Mouse (Mus musculus) lung, postnatal 0 days (tissue): Measurements from ENCODE around the gene Eno2. TPM values are rescaled to one million over a fixed set of nuclear protein-coding genes. Genes with fewer than 3 reads are reported as not detected.

ENCODE experiments used
- ATAC-seq: fragments of 200-750 bp; cut with Nextera tagmentation; 2 replicates; pipeline ENCODE4 v1.8.0; 2017; ENCODE audit warnings: moderate library complexity
- DNase-seq: peaks from one replicate; pipeline ENCODE4 v3.0.0-alpha.2; 2016; ENCODE audit warnings: low spot score
- H3K27ac ChIP-seq: fragments of 300-500 bp; sonication (generic); 2 replicates; pipeline ENCODE4 v1.5.1; 2014; ENCODE audit warnings: antibody characterized with exemption, mild to moderate bottlenecking, low read length, mixed read lengths
- H3K27me3 ChIP-seq: fragments of 300-500 bp; sonication (generic); replicated peaks from 2 replicates; pipeline ENCODE4 v1.6.1; 2014; ENCODE audit warnings: low read length, mixed read lengths; ENCODE audit not compliant: insufficient read depth
- H3K36me3 ChIP-seq: fragments of 300-500 bp; sonication (generic); 2 replicates; pipeline ENCODE4 v1.6.1; 2014; ENCODE audit warnings: low read length, mixed read lengths; ENCODE audit not compliant: insufficient read depth
- H3K4me1 ChIP-seq: fragments of 300-500 bp; sonication (generic); 2 replicates; pipeline ENCODE4 v1.6.1; 2014; ENCODE audit warnings: antibody characterized with exemption, low read depth, low read length, mixed read lengths; ENCODE audit not compliant: insufficient read depth
- H3K4me2 ChIP-seq: fragments of 300-500 bp; sonication (generic); replicated peaks from 2 replicates; pipeline ENCODE4 v1.6.1; 2014; ENCODE audit warnings: low read depth, mild to moderate bottlenecking, low read length, moderate library complexity, mixed read lengths
- H3K4me3 ChIP-seq: fragments of 300-500 bp; sonication (generic); 2 replicates; pipeline ENCODE4 v1.5.1; 2014; ENCODE audit warnings: low read depth, low read length
- H3K9ac ChIP-seq: fragments of 300-500 bp; sonication (generic); replicated peaks from 2 replicates; pipeline ENCODE4 v1.6.1; 2014; ENCODE audit warnings: low read depth, mild to moderate bottlenecking
- H3K9me3 ChIP-seq: fragments of 300-500 bp; sonication (generic); 2 replicates; pipeline ENCODE4 v1.6.1; 2016; ENCODE audit warnings: low read length, mixed read lengths
- CTCF ChIP-seq: IDR thresholded peaks from 2 replicates; pipeline ENCODE4 v1.5.1; 2016; ENCODE audit warnings: antibody characterized with exemption, mild to moderate bottlenecking
- EP300 ChIP-seq: IDR thresholded peaks from 2 replicates; pipeline ENCODE4 v1.6.1; 2016; ENCODE audit warnings: antibody characterized with exemption, mild to moderate bottlenecking, control low read depth
- WGBS: fragments of 180-500 bp; shearing (Covaris S2); extraction: QIAGEN DNeasy Blood & Tissue Kit; methylation state at CpG from one replicate; pipeline ENCODE4 v1.1.7; 2014; 5-methylcytosine and 5-hydroxymethylcytosine counted together
- polyA plus RNA-seq: library from polyadenylated mRNA; unstranded; fragments of >200 nt; fragmentation: Nextera tagmentation; extraction: Ambion mirVana; gene quantifications from 2 replicates; pipeline ENCODE4 v1.2.1, GENCODE M21; 2015

Eno2 gene
- polyA plus RNA-seq, 1 experiment from 2014 or later, result 1.5 TPM

DNA sequence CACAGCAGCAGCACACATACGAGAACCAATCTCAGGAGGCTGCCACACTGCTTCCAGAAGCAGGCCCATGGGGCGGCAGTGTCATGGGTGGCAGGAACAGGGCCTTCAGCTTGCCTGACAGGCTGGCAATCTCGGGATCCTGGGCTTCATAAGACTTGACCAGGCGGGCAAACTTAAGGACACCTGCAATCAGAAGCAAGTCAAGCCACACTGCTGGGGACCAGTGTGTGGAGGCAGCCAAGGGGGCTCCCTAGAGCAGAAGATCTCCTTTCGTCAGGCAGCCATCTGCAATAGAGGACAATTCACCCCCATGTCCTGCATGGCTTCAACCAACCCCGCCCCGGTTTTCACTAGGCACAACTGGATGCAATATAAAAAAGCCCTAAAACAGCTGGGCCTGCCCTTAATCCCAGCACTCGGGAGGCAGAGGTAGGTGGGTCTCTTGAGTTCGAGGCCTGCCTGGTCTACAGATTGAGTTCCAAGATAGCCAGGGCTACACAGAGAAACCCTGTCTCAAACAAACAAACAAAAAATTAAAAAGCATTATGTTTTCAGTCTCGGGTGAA lies 30.2 kb downstream of the Eno2 start:
- ATAC-seq, result no peak
- H3K36me3 ChIP-seq, result peaks cover 9% of the 10 kb centered on the region; the same call in 1 of the 2 replicates
- H3K27ac ChIP-seq, result peak overlapping the region; percentile 72
- no peak for DNase-seq
- TF ChIP-seq EP300 (no peak), CTCF (no peak)
- H3K4me3 ChIP-seq, result no peak overlapping the region
- no peaks in the 10 kb centered on the region; the same call in 1 of the 2 replicates for H3K4me1 ChIP-seq
- H3K27me3 ChIP-seq, result no peaks in the 10 kb centered on the region
- H3K9ac ChIP-seq, result no peak overlapping the region
- WGBS, result 86% methylated on average over 10 of the region's 10 CpGs
- H3K4me2 ChIP-seq, result no peak overlapping the region
- no peaks in the 10 kb centered on the region for H3K9me3 ChIP-seq

- no peaks in the 10 kb centered on the region; the same call in 1 of the 2 replicates for H3K4me1 ChIP-seq
- peak within 1 kb of the TSS; percentile 34; the same call in 1 of the 2 replicates for H3K4me2 ChIP-seq
- DNase-seq, result peak; percentile 95
- WGBS, result 32% methylated on average over 15 of the region's 15 CpGs
- peak within 1 kb of the TSS; percentile 72 for H3K27ac ChIP-seq
- H3K9ac ChIP-seq, result 0 out of 2 replicates have a peak within 1 kb of the TSS, but pooled peaks have one; percentile 9
- no peaks in the 10 kb centered on the region for H3K9me3 ChIP-seq
- peak; percentile 77 for ATAC-seq
- H3K36me3 ChIP-seq, result peaks cover 9% of the 10 kb centered on the region; the same call in 1 of the 2 replicates
- TF ChIP-seq EP300 (no peak), CTCF (no peak)
- H3K4me3 ChIP-seq, result no peak within 1 kb of the TSS
- H3K27me3 ChIP-seq, result no peaks in the 10 kb centered on the region
Measured at GRCm38 (mm10) chr6:124738511-124739023, 30.9 kb downstream of the Eno2 start, which contains the start of gene Ptpn6. Ptpn6 (minus strand) TSS chr6:124738714.

DNA sequence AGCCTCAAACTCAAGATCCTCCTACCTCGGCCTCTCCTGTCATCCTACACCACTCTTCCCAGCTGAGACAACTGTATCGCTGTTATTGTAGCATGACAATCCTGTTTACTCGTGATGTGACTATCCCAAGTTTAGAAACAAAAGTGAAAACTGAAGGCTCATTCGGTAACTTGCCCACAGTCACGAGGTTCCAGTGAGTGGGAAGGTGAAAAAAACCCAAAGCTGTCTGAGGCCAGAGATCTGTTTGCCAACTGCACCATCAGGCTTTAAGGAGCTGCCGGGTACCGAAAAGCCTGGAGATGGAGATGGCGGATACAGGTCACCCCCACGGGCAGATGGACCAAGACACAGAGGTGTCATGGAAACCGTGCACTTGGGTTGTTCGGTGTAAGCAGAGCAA lies 32.4 kb downstream of the Eno2 start:
- no peak overlapping the region for H3K4me3 ChIP-seq
- no peak for DNase-seq
- 87% methylated on average over 11 of the region's 11 CpGs for WGBS

GRCm38 (mm10) chr6:124734417-124734816 lies 35.1 kb downstream of the Eno2 start:
- 78% methylated on average over 3 of the region's 3 CpGs for WGBS

More for the DNA sequence above, 32.4 kb downstream of the Eno2 start:
- Histone ChIP-seq H3K9ac (no peak overlapping the region), H3K27me3 (no peaks in the 10 kb centered on the region), H3K4me2 (no peak overlapping the region), H3K4me1 (peaks cover 4% of the 10 kb centered on the region), H3K27ac (no peak overlapping the region), H3K36me3 (no peaks in the 10 kb centered on the region), H3K9me3 (no peaks in the 10 kb centered on the region)
- no peak for ATAC-seq
- TF ChIP-seq CTCF, result no peak
- no peak for TF ChIP-seq EP300

GRCm38 (mm10) chr6:124732476-124733370 lies 36.8 kb downstream of the Eno2 start:
- H3K27ac ChIP-seq, result peak overlapping the region; percentile 38; the same call in 1 of the 2 replicates
- no peaks in the 10 kb centered on the region for H3K9me3 ChIP-seq
- no peaks in the 10 kb centered on the region for H3K27me3 ChIP-seq
- H3K4me1 ChIP-seq, result peaks cover 4% of the 10 kb centered on the region; the same call in 1 of the 2 replicates
- peak; percentile 73 for ATAC-seq
- H3K9ac ChIP-seq, result 0 out of 2 replicates have a peak overlapping the region, but pooled peaks have one; percentile 19
- 48% methylated on average over 19 of the region's 19 CpGs for WGBS
- DNase-seq, result peak; percentile 47
- TF ChIP-seq CTCF (no peak), EP300 (no peak)
- no peaks in the 10 kb centered on the region for H3K36me3 ChIP-seq
- no peak overlapping the region for H3K4me2 ChIP-seq
- peak overlapping the region; percentile 24 for H3K4me3 ChIP-seq

More at GRCm38 (mm10) chr6:124734417-124734816, 35.1 kb downstream of the Eno2 start:
- H3K4me1 ChIP-seq, result peaks cover 4% of the 10 kb centered on the region
- no peak overlapping the region for H3K27ac ChIP-seq
- no peak overlapping the region for H3K4me2 ChIP-seq
- DNase-seq (no peak), ATAC-seq (no peak)
- no peak overlapping the region for H3K9ac ChIP-seq
- no peaks in the 10 kb centered on the region for H3K36me3 ChIP-seq
- no peak for TF ChIP-seq EP300
- TF ChIP-seq CTCF, result no peak
- H3K27me3 ChIP-seq, result no peaks in the 10 kb centered on the region
- H3K4me3 ChIP-seq, result no peak overlapping the region
- no peaks in the 10 kb centered on the region for H3K9me3 ChIP-seq

- Histone ChIP-seq H3K4me2 (no peak overlapping the region), H3K36me3 (no peaks in the 10 kb centered on the region), H3K9me3 (no peaks in the 10 kb centered on the region), H3K27ac (no peak overlapping the region), H3K4me1 (peaks cover 4% of the 10 kb centered on the region; the same call in 1 of the 2 replicates), H3K4me3 (no peak overlapping the region), H3K9ac (no peak overlapping the region), H3K27me3 (no peaks in the 10 kb centered on the region)
- TF ChIP-seq EP300 (no peak), CTCF (no peak)
- ATAC-seq (no peak), DNase-seq (no peak)
- 79% methylated on average over 7 of the region's 7 CpGs for WGBS
Measured at GRCm38 (mm10) chr6:124731038-124731437, 38.4 kb downstream of the Eno2 start.
